Mouse (Mus musculus): ENCODE measurements around the gene Rbms3. TPM values are rescaled to one million over a fixed set of nuclear protein-coding genes. Genes with fewer than 3 reads are reported as not detected.

The Rbms3 gene
- total RNA-seq, 2 experiments from 2014 or later, result not detected

DNA sequence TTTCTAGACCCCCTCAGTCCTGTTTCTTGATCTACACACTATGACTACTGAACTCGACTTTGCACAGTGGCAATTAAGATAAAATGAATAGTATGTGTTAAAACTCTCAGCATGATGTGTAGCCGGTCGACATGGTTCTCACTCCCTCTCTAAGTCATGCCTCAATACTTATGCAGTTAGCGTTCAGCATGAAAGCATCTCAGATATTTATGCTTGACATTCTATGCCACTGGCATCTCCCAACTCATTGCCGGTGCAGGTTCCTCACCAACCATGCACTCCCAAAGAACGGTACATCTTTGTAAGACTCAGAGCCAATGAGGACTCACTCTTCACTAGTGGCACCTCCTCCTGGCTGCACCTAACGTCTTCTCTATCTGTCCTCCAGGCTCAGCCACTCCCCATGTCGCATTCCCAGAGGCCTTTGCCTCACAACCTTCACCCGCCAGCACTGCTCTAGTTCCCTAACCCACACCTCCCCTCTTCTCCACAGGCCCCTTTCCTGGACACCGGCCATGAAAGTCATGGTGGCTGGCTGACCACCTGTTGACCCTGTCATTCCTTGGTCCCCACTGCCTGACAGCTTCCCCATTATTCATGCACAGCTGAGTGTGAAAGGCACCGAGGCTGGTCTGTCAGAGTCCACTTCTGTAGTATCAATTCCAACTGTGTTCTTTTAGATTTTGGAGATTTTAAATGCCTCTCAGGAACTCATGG is 561.9 kb downstream of the Rbms3 start:
- no peak for ATAC-seq (replicated peaks; ENCODE audit: poor library complexity)

DNA sequence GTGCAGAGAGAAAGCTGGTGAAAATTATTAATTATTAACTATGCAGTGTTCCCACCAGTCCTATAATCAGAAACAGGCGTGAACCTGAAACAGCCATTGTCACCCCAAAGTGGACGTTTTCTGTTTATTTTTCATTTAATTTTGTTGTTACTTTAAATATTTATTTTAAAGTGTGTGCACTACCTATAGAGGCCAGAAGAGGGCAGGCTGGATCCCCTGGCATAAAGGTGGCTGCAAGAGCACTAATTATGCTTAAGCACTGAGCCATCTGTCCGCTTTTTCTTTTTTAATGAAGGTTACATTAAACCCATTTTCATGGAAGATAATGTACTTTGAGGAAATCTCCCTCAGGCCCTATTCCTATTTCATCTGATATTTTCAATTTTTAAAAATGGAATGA is 563.2 kb downstream of the Rbms3 start:
- no peak for ATAC-seq (replicated peaks; ENCODE audit: poor library complexity)

GRCm38 (mm10) chr9:117065601-117066000 is 564.1 kb downstream of the Rbms3 start:
- ATAC-seq (replicated peaks; ENCODE audit: poor library complexity), result no peak

- no peak for ATAC-seq (replicated peaks; ENCODE audit: poor library complexity)
These were observed 570.1 kb downstream of the Rbms3 start for GRCm38 (mm10) chr9:117059586-117059985.

GRCm38 (mm10) chr9:117059135-117059534 is 570.6 kb downstream of the Rbms3 start:
- ATAC-seq (replicated peaks; ENCODE audit: poor library complexity), result no peak

GRCm38 (mm10) chr9:117051935-117052334 is 577.8 kb downstream of the Rbms3 start:
- no peak for ATAC-seq (replicated peaks; ENCODE audit: poor library complexity)

GRCm38 (mm10) chr9:117048641-117049040 is 581.1 kb downstream of the Rbms3 start:
- ATAC-seq (replicated peaks; ENCODE audit: poor library complexity), result no peak

GRCm38 (mm10) chr9:117041993-117042366 is 587.7 kb downstream of the Rbms3 start:
- no peak for ATAC-seq (replicated peaks; ENCODE audit: poor library complexity)

GRCm38 (mm10) chr9:117041291-117041992 is 588.3 kb downstream of the Rbms3 start:
- ATAC-seq (replicated peaks; ENCODE audit: poor library complexity), result no peak

DNA sequence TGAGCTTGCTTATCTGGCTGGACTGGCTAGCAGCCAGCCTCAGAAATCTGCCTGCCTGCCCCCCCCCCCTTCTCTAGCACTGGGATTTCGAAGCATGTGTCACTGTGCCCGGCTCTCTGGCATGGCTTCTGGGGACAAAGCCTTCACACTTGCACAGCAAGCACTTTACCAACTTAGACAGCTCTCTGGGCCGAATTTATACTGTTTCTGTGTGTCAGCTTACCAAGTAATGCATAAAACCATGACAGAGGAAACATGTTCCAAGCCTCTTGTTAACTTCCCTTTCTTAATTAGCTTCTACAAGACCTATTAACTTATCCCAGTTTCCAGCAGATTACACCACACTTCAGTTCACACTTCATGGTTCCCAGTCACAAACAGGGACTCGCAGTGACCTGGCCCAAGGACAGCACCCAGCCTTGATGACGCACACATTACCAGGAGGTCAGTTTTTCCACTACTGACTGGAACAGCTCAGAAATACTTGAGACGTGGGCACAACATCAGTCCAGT is 589.7 kb downstream of the Rbms3 start:
- no peak for ATAC-seq (replicated peaks; ENCODE audit: poor library complexity)

DNA sequence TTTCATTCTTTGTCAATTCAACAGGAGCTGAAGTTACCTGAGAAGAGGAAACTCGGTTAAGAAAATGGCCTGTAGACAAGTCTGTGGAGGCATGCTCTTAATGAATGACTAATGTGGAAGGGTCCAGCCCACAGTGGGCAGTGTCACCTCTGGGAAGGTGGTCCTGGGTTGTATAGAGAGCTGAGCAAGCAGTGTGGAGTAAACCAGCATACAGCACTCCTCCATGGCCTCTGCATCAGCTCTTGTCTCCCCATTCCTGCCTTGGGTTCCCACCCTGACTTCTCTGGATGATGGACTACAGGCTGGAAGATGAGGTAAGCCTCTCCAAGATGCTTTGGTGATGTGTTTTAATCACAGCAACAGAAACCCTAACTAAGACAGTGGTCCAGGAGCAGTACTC is 597.0 kb downstream of the Rbms3 start:
- no peak for ATAC-seq (replicated peaks; ENCODE audit: poor library complexity)

DNA sequence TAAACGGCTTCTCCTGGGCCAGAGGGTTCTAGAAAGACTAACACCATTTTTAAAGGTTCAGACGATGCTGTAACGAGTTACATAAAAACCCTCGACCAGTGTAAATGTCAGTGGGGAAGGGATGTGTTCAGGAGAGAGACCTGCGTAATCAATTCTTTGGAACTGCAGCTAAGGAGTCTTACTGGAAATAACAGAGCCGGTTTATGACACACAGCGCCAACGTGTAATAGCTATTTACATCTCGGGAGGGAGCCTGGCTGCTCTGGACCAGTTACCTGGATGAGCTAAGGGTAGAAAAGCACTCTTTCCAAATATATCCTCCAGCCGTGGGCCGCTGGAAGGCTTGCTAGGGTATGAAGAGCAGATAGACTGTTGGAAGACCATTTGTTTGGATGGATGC is 598.5 kb downstream of the Rbms3 start:
- no peak for ATAC-seq (replicated peaks; ENCODE audit: poor library complexity)

DNA sequence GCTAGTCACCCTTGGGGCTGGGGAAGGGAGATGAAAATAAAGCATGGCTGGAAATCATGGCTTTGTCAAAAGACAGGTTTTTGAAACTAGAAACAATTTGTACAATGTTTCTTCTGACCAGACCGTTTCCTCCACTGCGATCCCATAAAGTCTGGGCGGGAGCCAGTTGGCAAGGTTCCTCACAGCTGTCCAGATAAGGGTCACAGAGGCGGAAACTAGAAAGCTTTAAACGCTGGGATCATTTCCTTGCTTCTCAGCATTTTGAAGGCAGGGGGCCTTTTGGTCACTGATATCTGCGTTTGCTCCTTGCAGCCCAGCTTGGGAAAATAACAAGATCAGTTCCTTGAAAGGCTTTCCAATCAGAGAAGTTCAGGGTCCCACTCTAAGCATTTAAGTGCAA is 598.9 kb downstream of the Rbms3 start:
- ATAC-seq (replicated peaks; ENCODE audit: poor library complexity), result no peak; the same call in 1 of the 2 replicates

GRCm38 (mm10) chr9:117029953-117030352 is 599.8 kb downstream of the Rbms3 start:
- ATAC-seq (replicated peaks; ENCODE audit: poor library complexity), result peak; percentile 55

GRCm38 (mm10) chr9:117028586-117028985 is 601.1 kb downstream of the Rbms3 start:
- no peak for ATAC-seq (replicated peaks; ENCODE audit: poor library complexity)

DNA sequence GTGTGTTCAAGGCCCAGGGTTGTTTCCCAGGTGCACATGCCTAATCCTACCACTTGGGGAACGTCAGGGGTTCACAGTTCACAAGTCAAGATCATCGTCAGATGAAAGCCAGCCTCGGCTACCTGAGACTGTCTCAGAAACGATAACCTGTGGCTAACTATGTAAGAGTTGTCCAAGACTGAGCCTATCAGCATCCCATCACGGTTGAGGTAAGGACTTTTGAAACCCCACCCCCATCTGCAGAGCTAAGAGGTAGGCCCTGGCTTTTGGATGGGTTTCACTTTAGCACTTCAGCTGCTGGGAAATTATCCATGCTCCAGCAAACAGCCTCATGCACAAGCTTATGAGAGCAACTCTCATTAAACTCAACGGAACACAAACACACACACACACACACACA is 607.6 kb downstream of the Rbms3 start:
- no peak for ATAC-seq (replicated peaks; ENCODE audit: poor library complexity)

DNA sequence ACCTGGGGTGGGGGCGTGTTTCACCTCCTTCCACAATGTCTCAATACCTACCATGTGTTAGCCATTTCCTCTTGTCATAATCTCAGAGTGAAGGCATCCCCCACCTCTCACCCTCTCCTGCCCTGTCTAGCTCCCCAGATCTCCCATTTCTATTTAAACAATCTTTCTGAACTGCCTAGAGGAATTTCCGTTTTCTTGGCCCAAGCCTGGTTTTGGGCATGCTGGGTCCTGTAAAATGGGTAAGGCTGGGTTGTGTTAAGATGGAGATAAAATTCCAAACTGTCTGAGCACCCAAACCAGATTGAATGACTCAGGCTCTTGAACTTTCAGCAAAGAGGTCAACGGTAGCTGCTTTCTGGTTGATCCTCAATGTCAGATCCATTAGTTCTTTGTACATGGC is 608.2 kb downstream of the Rbms3 start:
- no peak for ATAC-seq (replicated peaks; ENCODE audit: poor library complexity)

GRCm38 (mm10) chr9:117020216-117020615 is 609.5 kb downstream of the Rbms3 start:
- no peak for ATAC-seq (replicated peaks; ENCODE audit: poor library complexity)

GRCm38 (mm10) chr9:117018741-117019163 is 611.0 kb downstream of the Rbms3 start:
- ATAC-seq (replicated peaks; ENCODE audit: poor library complexity), result no peak

GRCm38 (mm10) chr9:117018301-117018700 is 611.4 kb downstream of the Rbms3 start:
- ATAC-seq (replicated peaks; ENCODE audit: poor library complexity), result no peak

GRCm38 (mm10) chr9:117016605-117017319 is 613.0 kb downstream of the Rbms3 start:
- peak; percentile 68 for ATAC-seq (replicated peaks; ENCODE audit: poor library complexity)

DNA sequence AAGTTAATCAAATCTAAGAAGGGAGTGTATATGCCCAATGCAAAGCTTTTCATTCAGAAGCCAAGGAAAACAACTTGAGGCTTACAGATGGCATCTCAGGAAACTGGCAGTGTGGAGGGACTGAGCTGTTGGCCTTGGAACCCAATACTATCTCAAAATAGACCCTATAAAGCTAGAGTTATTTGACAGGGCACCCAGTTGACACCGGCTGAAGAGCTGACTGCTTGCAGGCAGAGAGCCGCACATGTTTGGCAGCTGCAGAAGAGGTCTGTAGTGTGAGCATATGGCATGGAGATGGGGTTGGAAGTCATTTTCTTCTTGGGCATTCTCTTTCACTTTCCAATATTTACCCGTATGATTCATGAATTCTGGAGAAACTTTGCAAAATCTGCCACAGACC is 616.3 kb downstream of the Rbms3 start:
- no peak for ATAC-seq (replicated peaks; ENCODE audit: poor library complexity)
